Mouse (Mus musculus) brown adipose tissue, adult 24 weeks (tissue): Measurements from ENCODE around the gene 3110009E18Rik. TPM values are rescaled to one million over a fixed set of nuclear protein-coding genes. Genes with fewer than 3 reads are reported as not detected.
"Not testable (repeated sequence)": the region's sequence is repeated elsewhere in the genome, so short reads cannot be mapped to it uniquely, and the experiment has no call there.

Experiments
- H3K27ac ChIP-seq: fragments of 200-500 bp; replicated peaks from 2 replicates; pipeline ENCODE4 v1.5.1; 2012; ENCODE audit warnings: low read depth, mild to moderate bottlenecking, low read length
- H3K4me1 ChIP-seq: fragments of 200-500 bp; 2 replicates; pipeline ENCODE4 v1.6.1; 2012; ENCODE audit warnings: low read length, mixed read lengths; ENCODE audit not compliant: control insufficient read depth, insufficient read depth, insufficient read length
- H3K4me3 ChIP-seq: fragments of 200-500 bp; 2 replicates; pipeline ENCODE4 v1.5.1; 2012; ENCODE audit warnings: low read depth, mild to moderate bottlenecking, low read length, moderate library complexity; ENCODE audit not compliant: insufficient read depth
- polyA plus RNA-seq: library from polyadenylated mRNA; stranded (reverse); fragments of >200 nt; gene quantifications from 2 replicates; pipeline ENCODE4 v1.2.4, GENCODE M21; 2012; ENCODE audit not compliant: missing spikeins, insufficient read depth, insufficient read length

The 3110009E18Rik gene
- polyA plus RNA-seq, 1 experiment: 3.3 TPM

DNA sequence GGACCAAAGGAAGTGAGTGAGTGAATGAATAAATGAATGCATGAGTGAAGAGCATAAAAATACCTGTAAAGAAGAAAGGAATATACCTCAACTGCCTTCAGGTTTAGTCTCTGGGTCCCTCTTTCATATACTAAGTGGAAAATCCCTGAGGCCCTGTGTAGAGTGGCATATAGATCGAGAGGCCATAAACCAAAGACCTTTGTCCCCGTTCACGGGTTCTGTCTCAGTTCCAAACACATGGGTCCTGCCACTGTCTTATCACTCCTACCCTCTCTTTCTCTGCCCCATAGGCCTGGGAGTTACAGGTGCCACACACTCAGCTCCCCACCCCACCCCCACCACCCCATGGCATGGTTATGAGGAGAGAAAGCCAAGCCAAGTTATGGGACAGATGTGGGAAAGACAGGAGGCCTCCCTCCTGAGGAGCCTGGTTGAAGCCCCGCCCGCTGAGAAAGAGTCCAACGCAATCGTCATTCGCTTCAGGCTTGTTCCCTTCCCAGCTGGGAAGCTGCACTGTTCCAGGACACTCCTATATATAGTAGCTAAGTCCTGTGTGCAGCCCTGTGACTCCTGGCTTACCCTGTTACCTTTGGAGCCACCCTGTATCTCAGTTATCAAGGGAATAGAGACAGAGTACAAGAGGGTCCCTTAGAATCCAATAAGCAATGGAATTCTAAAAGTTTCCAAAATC lies 30.0 kb upstream of the 3110009E18Rik start:
- H3K4me1 ChIP-seq: no peaks in the 10 kb centered on the region
- H3K4me3 ChIP-seq: no peak overlapping the region
- no peak overlapping the region for H3K27ac ChIP-seq

DNA sequence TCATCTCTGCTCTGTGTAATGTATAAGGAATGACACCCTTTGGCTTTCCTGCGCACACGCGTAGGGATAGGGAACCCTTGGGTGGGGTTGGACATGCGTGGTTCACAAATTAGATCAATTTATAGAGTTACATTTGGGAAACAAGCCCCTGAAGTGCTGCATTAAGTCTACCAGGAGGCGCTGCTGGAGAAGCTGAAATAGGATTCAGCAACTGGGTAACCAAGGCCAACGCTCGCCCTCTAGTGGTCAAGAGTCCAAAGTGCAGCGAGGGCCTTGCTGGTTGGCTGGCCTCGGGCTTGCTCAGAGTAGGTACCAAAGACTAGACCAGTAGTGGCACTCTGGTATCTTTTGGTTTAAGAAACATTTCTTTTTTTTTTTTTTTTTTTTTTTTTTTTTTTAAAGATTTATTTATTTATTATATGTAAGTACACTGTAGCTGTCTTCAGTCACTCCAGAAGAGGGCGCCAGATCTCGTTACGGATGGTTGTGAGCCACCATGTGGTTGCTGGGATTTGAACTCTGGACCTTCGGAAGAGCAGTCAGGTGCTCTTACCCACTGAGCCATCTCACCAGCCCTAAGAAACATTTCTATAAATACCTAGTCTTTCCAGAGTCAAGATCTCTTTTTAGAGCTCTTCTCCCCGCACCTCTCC lies 27.4 kb upstream of the 3110009E18Rik start:
- not testable (repeated sequence) for H3K27ac ChIP-seq, H3K4me3 ChIP-seq, H3K4me1 ChIP-seq

DNA sequence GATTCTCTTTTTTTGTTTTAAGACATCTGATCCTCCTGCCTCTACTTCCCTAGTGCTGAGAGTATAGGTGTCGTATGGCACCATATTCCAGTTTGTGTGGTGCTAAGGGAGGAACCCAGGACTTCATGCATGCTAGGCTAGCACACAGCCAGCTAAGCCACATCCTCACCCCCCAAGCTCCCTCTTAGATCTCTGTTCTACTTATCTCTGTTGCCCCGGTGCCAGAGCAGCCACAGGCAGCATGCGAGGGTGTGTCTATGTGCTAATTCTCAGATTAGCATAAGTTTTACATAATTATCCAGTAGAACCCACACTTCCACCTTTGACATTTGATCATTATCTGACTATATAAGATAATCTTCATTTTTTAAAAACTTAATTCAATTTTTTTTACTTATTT lies 26.1 kb upstream of the 3110009E18Rik start:
- peaks cover 2% of the 10 kb centered on the region; the same call in 1 of the 2 replicates for H3K4me1 ChIP-seq
- H3K27ac ChIP-seq: no peak overlapping the region
- no peak overlapping the region for H3K4me3 ChIP-seq

DNA sequence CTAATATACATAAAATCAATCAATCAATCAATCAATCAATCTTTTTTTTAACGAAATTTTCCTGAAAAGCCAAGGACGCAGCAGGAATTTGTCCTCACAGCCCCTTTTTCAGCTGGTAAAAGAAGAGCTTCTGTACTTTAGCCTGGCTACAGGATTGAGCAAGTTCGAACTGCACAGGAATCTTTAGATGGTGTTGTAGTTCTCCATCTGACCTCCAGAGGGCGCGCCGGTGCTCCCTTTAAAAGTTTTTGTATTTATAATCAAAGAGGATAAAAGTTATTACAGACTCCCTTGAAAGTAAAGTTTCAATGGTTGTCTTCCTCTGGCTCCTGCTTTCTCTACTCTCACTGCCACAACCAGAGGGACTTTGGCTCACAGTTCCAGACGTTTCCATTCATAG lies 22.7 kb upstream of the 3110009E18Rik start:
- Histone ChIP-seq H3K27ac (no peak overlapping the region), H3K4me1 (peaks cover 6% of the 10 kb centered on the region), H3K4me3 (no peak overlapping the region)

DNA sequence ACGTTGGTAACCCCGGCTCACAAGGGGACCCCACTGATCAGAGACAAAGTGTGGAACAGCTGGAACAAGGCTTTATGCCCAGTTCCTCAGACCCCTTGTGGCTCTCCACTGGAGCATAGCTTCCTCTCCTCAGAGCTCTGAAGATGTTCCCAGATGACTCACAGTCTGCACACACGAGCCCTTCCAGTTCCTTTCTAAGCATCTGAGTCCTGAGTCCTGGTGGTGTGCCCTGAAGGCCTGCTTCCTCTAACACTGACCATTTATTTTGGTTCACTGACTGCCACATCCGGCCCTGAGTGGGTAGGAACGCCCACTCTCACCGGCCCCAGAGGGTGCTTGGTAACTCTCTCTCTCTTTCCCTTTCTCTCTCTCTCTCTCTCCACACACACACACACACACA lies 21.5 kb upstream of the 3110009E18Rik start:
- H3K4me3 ChIP-seq: no peak overlapping the region
- peak overlapping the region; percentile 80 for H3K27ac ChIP-seq

DNA sequence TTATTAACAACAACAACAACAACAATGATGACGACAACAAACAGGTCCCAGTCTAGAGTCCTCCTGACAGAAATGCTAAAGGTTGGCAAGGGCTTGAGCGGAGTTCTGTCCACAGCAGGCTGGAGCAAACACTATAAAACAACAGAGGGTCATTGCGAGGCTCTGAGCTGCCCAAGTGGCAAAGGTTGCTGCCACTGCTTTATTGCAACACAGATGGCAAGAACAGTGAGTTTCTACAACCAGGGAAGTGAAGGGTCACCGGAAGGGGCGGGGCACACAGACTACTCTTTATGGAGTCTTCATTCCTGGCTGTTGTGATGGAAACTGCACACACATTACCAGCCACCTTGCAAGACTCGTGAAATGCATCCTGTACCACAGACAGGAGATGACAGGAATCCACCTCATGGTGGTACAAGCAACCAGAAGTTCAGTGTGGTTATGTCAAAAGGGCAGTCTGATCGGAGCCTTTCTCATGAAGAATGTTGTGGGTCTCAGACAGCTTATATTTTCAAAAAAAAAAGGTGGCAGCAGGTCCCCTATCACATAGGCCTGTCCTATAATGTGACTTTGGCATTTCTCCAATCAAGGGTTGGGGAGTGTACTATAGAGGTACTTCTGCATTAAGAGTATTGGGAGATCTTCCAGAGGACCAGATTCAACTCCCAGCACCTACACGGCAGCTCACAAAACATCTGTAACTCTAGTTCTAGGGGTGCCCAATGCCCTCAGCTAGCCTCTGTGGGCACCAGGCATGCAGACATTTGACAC lies 20.3 kb upstream of the 3110009E18Rik start:
- Histone ChIP-seq H3K4me3 (no peak overlapping the region), H3K4me1 (peaks cover 6% of the 10 kb centered on the region), H3K27ac (peak overlapping the region; percentile 80)

More for the DNA sequence above, 21.5 kb upstream of the 3110009E18Rik start:
- peaks cover 6% of the 10 kb centered on the region for H3K4me1 ChIP-seq

DNA sequence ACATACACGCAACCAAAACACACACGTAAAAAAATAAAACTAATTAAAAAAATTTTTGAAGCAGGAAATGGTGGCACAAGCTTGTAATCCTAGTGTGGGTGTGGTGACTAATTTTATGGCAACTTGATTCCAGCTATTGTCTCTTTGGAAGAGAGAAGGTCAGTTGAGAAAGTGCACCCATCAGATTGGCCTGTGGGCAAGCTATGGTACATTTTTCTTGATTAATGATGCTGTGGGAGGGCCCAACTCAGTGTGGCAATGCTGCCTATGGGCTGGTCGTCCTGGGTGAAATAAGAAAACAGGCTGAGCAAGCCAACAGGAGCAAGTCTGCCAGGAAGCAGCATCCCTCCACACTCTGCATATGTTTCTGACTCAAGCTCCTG lies 19.8 kb upstream of the 3110009E18Rik start:
- Histone ChIP-seq H3K4me1 (peaks cover 6% of the 10 kb centered on the region), H3K4me3 (no peak overlapping the region), H3K27ac (peak overlapping the region; percentile 60; the same call in 1 of the 2 replicates)

DNA sequence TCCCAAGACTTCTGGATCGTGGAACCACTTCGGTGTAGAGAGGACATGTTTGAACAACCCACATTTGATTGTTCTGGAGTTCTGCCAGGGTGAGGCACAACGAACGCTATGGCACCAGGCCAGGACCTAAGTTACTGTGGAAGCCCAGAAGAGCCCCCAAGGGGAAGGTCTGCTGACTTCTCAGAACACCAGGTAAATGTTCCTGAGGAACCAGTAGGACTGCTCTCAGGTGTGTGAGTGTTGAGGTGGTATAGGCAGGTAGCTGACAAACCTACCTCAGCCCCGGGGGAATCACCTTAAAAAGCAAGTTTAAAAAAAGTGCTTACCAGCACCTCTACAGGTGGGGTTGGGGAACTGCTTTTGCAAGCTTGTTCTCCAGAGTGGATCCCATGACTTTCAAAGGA lies 15.4 kb upstream of the 3110009E18Rik start:
- H3K27ac ChIP-seq: no peak overlapping the region
- H3K4me1 ChIP-seq: 0 out of 2 replicates have a peak, but pooled peaks cover 3% of the 10 kb centered on the region
- H3K4me3 ChIP-seq: no peak overlapping the region

DNA sequence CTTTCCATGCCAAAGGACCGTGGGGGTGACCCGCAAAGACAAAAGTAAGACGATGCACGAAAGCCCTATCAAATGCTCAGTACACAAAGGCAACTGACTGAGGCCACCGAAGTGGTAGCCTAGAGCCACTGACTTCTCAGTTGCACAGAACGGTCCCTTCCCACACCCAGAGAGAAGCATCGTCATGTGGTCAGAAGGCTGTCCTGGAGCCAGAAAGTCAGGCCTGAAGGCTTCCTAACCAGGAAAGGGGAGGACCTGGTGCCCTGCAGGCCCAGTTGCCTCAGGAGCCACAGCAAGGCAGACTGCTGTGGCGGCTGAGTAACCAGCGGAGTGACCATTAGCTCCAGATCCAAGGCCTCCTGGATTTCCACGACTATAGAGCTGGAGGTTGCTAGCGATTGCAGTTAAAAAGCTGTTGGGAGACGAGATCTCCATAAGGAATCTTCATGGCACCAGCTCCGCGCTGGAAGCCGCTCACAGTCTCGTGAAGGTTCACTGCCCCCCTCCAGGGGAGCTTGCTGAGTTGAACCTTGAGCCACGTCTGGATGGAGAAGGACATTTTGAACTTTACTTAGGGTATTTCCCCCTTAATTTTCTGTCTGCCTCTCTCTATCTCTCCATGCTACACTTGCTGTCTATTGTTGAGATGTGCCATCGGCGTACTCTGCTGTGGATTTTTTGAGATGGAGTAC lies 11.1 kb upstream of the 3110009E18Rik start:
- H3K27ac ChIP-seq: no peak overlapping the region
- H3K4me3 ChIP-seq: no peak overlapping the region
- H3K4me1 ChIP-seq: no peaks in the 10 kb centered on the region

DNA sequence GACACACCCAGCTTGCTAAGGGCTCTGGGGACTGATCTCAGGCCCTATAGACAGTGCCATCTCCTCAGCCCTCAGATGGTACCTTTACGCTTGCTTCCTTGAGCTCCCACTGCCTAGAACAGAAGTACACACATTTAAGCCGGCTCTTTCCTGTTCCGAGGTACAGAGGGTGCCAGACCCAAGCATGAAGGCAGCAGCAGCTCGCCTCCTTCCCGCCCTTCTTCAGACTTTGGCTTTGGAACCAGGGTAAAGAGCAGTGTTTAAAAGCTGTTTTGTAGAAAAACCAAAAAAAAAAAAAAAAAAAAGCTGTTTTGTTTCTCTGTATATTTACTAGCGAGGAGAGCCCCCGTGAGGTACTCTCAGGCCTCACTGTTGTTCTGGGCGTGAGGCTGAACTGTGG lies 9.2 kb upstream of the 3110009E18Rik start:
- peaks cover 2% of the 10 kb centered on the region for H3K4me1 ChIP-seq
- no peak overlapping the region for H3K4me3 ChIP-seq
- 0 out of 2 replicates have a peak overlapping the region, but pooled peaks have one; percentile 35 for H3K27ac ChIP-seq

DNA sequence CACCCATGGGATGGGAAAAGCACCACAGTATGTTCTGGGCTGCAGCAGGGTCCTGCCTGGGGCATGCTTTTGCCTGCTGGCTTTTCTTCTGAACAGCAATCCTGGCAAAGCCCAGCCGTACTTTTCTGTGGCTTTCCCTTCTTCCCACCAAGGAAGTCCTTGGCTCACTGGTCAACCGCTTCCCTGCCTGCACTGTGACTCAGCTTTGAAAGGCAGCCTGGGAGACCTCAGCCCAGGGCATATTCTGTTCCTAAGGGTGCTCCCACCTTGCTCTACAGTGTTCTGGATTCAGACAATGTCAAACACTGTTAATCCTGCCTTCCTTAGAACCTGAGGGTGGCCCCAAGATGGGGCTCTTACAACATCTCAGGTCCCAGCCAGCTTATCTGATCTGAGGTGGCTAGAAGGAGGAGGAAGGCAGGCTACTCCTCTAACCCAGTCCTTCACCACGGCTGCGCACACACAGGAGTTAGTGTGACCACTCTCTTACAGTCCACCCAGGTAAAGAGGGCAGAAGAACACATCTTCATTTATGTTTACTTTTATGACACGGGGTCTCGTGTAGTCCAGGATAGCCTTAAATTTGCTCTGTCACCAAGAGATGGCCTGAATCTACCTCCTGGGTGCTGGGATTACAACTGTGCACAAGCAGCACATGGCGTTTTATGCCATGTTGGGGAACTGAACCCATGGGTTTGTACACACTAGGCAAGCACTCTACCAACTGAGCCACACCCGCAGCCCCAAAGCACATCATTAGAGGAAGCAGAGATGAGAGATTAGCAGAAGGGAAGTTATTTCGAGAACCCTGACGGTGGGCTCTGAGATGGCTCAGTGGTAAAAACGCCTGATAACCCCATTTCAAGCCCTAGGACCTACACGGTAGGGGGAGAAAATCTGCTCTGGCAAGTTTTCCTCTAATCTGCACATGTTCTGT lies 8.5 kb upstream of the 3110009E18Rik start:
- H3K27ac ChIP-seq: 0 out of 2 replicates have a peak overlapping the region, but pooled peaks have one; percentile 35
- H3K4me3 ChIP-seq: no peak overlapping the region
- H3K4me1 ChIP-seq: peaks cover 2% of the 10 kb centered on the region

DNA sequence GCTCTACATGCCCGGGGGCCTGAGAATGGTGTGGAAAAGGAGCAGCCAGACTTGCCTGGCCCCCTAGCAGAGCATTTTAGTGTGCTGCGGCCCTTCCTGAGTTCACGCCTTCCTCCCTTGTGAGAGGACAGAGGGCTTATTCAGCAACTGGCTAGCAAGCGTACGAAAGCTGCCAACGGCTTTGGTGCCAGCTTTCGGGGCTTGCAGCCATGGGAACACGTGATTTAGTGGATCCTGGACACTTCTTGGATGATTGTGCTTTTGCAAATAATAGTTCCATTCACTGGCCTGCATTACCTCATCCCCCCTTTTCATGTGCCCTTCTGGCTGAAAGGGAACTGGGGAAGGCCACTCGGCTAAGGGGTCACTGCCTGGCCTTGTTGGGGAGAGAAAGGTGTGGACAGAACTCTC lies 5.3 kb upstream of the 3110009E18Rik start:
- Histone ChIP-seq H3K4me1 (peaks cover 7% of the 10 kb centered on the region), H3K27ac (peak overlapping the region; percentile 86), H3K4me3 (no peak overlapping the region)

DNA sequence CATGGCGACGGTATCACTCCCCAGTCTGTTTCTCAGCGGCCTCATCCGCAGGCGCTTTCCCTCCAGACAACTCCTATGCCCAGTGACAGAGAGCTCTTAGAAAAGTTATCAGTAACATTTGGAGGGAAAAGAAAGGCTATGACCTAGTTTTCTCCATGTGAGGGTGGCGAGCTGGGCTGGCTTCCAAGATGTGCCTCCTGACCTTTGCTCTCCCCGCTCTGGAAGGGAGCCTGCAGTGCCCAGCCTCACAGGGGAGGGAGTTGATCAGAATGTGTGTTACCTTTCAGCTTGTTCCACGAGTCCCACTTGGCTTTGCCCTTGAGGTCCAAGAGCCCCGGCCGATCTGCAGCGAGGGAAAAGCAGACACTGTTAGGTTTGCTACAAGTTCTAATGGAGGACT lies 4.9 kb upstream of the 3110009E18Rik start:
- Histone ChIP-seq H3K27ac (peak overlapping the region; percentile 89), H3K4me1 (peaks cover 7% of the 10 kb centered on the region), H3K4me3 (peak overlapping the region; percentile 20; the same call in 1 of the 2 replicates)

DNA sequence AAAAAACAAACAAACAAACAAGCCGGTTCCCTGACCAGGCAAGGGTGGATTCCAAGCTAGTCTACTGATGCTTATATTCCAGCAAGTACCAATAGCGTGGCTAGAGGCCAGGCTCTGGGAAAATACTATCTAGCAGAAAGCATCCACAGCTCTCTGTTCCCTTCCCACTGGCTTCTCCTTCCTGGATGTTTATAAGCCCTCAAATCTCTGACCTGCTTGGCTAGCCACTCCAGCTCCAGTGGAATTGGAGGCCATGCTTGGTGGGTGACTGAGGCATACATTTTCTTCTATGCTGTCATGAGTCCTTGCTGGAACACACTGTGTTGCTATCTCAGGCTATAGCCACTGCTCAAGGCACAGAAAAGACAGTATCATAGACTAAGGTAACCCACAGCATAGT lies 2.1 kb upstream of the 3110009E18Rik start:
- Histone ChIP-seq H3K4me3 (peak overlapping the region; percentile 85), H3K27ac (peak overlapping the region; percentile 94), H3K4me1 (peaks cover 9% of the 10 kb centered on the region)
